Mouse (Mus musculus): Measurements from ENCODE around the gene Pbp2.

The Pbp2 gene

DNA sequence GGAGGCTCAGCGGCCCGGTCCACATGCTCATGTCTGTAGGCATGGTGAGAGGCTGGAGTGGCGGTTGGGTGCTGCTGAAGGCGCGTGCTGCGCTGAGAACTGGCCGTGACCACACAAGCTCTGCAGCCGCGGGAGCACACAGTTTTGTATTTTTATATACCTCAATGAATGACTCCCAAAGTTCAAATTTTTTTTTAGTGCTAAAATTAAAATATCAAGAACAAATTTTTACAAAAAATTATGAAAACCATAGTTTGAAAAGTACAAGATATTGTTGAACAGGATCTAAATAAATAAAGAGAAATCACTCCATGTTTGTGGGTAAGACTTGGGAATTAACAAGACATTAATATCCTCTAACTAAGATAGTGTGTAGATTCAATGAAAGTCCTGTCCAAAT is at the start of gene Pbp2:
Gene Pbp2 (minus strand): TSS at position 101 of the 400 bp plus-strand sequence.
- DNase-seq (ENCODE audit: low spot score in 2 of 2), result no peak

DNA sequence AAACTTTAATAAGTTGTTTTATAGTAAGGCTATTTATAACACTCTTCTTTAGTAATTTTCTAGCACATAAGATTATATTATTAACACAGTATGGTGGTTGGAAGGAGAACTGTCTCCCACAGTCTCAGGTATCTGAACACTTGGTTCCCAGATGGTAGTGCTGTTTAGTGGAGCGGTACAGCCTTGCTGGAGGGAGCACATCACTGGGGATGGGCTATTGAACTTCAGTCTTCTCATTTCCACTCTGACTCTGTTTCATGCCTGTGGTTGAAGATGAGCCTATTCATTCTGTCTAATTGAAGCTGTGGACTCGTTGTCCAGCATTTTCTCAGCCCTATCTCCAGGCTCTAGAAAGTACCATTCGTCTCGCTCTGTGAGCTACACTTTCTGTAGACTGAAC is 44.7 kb upstream of the Pbp2 start:
- DNase-seq (ENCODE audit: low spot score in 2 of 2), result no peak

DNA sequence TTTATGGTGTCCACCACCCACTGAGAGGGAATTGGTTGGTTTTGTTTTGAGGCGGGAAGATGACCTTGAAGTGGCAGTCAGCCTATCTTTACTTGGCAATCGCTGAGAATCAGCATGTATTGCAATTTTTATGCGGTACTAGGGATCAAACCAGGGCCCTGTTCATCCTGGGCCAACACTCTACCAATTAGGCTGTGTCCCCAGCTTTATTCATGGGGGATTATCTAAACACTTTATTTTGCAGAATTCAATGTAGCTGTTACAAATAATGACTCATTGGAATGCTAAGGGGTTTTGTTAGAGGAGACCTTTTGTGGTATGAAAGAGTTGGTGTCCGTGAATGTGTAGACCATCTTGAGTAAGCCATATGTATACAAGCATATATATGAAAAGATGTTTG is 42.3 kb upstream of the Pbp2 start:
- no peak for DNase-seq (ENCODE audit: low spot score in 2 of 2)

GRCm38 (mm10) chr6:135351638-135352302 is 41.6 kb upstream of the Pbp2 start:
- no peak for DNase-seq (ENCODE audit: low spot score in 2 of 2)

GRCm38 (mm10) chr6:135341076-135341378 is 30.8 kb upstream of the Pbp2 start:
- DNase-seq (ENCODE audit: low spot score in 2 of 2), result no peak

GRCm38 (mm10) chr6:135340355-135341075 is 30.3 kb upstream of the Pbp2 start:
- peak in 1 of 2 experiments; percentile 5 for DNase-seq (ENCODE audit: low spot score in 2 of 2)

DNA sequence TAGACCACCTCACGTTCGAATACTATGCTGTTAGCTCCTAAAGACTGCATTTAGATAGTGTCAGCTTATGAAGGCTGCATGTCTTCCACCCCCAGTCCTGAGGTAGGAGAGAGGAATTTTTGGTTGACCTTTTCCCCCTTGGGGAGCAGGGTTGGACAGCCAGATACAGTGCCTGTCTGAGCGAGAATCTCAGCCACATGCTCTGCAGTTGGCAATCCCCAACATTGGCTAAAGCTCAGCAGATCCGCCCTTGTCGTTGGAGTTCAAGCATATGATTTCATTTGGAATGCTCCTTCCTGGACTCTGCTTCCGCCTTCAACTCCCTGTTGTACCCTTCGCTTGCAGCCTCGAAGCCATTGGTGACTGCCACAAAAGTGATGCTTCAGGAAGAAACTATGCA is 26.2 kb upstream of the Pbp2 start:
- no peak for DNase-seq (ENCODE audit: low spot score in 2 of 2)

- DNase-seq (ENCODE audit: low spot score in 2 of 2), result peak in 1 of 2 experiments; percentile 5
These were observed 23.9 kb upstream of the Pbp2 start for GRCm38 (mm10) chr6:135333994-135334651.

- no peak for DNase-seq (ENCODE audit: low spot score in 2 of 2)
These were observed 22.6 kb upstream of the Pbp2 start for GRCm38 (mm10) chr6:135332737-135333281.

DNA sequence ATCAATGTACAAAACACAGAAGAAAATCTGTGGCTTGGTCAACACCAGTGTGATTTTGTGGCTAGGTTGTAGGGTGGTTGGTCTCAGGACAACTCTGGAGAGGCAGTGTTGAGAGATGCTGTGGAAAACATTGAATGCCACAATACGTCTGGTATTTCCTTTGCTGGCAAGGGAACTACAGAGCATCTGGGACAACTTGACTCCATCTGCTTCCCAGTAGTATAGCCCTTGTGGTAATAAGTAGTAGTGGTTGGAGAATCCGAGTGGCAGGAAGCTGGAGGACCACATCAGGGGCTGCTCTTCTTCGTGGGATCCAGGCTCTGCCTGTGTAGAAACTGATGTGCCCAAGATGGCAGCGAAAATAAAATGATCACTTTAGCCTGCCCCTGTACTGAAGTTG is 21.7 kb upstream of the Pbp2 start:
- DNase-seq (ENCODE audit: low spot score in 2 of 2), result no peak

- no peak for DNase-seq (ENCODE audit: low spot score in 2 of 2)
These were observed 16.6 kb upstream of the Pbp2 start for GRCm38 (mm10) chr6:135326847-135327246.

DNA sequence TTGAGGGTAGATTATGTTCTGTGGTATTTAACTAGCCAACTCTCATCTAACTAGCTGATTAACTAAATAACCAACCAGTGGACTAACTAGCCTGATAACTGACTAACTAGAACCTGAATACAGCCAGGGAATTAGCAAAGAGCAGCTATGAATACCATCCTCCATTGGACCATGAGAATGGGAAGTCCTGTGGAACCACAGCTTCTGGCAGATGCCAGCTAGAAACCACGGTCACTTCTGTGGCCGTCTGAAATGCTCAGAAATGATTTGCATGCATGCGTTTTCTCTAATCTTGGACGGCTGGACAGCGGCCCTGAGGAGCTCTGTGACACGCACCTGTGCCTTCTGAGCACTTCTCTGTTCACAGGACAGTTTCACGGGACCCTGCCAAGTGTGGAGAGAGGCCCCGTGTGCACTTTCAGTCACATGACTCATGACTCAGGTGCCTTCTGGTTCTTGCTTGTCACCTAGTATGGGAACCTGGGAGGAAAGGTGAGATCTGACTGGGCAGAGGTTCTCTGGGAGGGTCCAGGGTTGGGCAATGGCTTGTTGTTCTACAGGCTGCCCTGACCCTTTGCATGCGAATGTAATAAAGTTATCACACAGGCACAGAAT is 14.6 kb upstream of the Pbp2 start:
- DNase-seq (ENCODE audit: low spot score in 2 of 2), result no peak

- no peak for DNase-seq (ENCODE audit: low spot score in 2 of 2)
These were observed 13.9 kb upstream of the Pbp2 start for GRCm38 (mm10) chr6:135324111-135324510.

DNA sequence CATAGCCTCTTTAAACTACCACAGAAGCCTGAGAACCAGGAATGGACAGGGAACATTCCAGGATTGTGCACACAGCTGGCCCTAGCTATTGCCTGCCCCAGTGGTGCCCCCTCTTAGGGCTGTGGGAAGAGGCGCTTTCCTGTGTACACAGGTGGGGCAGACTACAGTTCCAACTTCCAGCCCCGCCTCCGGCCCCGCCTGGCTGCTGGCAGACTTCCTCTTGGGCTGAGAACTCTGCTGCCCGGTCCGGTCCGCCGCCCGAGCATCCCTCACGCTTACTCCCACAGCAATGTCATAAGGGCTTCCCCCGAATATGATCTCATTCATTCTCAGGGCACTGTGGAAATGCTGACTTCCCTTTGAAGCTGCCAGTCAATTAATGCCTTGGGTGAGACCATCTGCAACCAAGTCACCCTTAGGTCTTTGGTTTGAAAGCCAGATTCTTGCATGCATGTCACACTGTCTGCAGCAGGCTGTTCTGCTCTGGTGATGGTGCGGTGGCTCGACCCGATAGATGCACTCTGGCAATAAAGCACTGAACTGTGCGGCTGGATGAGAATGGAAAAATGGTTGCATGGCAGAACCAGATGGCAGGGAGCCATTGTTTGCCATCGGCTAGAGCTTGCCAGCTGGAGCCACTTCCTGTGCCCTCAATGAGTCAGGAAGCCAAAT is 13.2 kb upstream of the Pbp2 start:
- DNase-seq (ENCODE audit: low spot score in 2 of 2), result no peak

- DNase-seq (ENCODE audit: low spot score in 2 of 2), result no peak
These were observed 12.5 kb upstream of the Pbp2 start for GRCm38 (mm10) chr6:135322749-135323148.

DNA sequence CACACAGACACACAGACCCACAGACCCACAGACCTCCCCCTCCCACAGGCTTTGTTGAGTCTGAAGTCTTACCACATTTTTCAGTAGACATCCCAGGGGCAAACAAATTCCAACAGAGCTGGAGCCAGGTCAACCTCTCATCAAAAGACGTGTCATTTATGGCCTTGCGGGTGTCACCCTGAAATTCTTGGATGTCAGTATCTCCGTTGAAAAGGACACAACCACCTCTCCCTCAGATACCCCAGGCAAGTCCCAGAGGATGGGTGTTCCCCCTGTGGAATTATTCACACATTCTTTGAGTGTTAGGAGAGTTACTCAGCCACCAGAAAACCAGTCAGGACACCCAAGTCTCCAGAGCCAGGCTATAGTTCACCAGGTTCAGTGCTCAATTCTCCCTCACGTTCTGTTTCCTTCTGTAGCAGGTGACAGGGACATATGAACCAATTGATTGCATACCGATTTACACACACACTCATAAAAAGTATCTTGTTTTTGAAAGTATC is 9.3 kb upstream of the Pbp2 start:
- DNase-seq (ENCODE audit: low spot score in 2 of 2), result no peak

GRCm38 (mm10) chr6:135316141-135316540 is 5.9 kb upstream of the Pbp2 start:
- DNase-seq (ENCODE audit: low spot score in 2 of 2), result peak in 1 of 2 experiments; percentile 19

DNA sequence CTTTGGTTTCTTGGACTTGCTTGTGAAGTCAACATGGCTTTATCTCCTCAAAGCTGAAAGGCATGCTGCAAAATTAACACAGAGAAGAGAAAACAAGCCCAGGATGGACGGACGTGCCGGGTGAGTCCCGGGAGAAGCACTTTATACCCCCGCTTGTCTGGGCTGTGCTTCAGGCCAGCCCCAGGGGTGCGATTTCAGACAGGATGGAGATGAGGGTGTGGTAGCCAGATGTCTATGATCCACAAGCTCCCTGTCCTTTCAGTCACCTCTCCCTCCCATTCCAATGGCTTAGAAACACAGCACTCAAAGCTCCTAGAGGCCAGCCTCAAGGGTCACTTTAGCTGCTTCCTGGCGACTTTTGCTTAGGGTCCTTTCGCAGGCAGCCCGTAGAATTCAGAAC is 3.8 kb upstream of the Pbp2 start:
- DNase-seq (ENCODE audit: low spot score in 2 of 2), result no peak

GRCm38 (mm10) chr6:135312038-135312437 is 1.8 kb upstream of the Pbp2 start:
- no peak for DNase-seq (ENCODE audit: low spot score in 2 of 2)

DNA sequence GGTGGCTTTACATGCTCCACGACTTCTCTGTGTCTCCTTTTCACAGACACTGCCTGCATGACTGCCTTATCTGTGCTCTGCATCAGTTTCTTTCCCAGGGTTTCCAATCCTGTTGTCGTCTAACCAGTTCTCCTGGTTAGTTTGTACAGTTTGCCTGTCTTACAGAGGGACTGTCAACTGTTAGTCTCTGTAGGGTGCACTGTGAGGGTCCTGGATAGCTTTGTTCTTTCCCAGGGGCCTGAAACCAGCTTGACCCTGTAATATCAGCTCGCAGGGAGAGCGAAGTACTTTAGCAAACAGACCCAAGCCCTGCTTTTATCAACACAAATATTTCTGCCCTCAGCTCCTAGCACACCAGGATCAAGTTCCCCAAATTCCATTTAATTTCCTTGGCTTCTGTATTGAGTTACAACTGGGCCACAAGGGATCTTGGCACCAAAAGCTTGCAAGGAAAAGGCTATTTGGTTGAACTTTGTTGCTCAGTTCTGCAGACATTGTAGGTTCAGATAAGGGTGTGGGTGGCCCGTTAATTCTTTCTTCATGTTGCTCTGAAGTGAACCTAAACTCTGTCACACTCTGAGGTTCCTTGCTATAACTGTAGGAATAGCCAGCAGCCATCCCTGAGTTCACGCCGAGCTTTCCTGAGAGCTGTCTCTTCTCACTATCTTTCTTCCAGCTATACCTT is 5.5 kb downstream of the Pbp2 start:
- no peak for DNase-seq (ENCODE audit: low spot score in 2 of 2)

Data from left cerebral cortex, adult 9 months (tissue).